Mouse (Mus musculus) cerebellum, postnatal 4 days (tissue): ENCODE measurements at regions not wholly inside any gene's neighbourhood (a gene's known extent, or its start where the extent isn't known, plus 50 kb on each side); places are given as distances from the start of the nearest gene placed in this dataset.

Experiments
- DNase-seq, 2 experiments: peaks; one replicate each; pipeline ENCODE4 v3.0.0; 2022; ENCODE audit warnings: low spot score in 2 of 2, mixed read lengths in 1 of 2

DNA sequence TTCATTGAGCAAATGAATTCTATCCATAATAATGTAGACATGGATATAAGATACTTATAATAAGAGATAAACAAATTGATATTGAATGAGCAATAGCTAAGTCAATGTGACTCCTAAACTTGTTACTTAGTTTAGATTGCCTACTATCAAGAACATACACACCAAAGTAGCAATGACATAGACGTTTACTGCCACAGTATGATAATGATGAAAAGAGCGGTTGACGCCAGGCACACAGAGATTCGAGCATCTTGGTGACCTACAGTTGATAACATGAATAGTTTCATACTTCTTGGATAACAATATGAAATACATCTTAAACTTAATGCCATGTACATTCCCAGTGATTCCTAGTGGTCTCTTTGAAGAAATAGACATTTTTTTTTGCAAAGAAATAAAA is 55.9 kb upstream of the Tbc1d2b start:
- DNase-seq: no peak
